Mouse (Mus musculus) gastrocnemius, postnatal 25 days (tissue): ENCODE results near the gene Galnt6. TPM values are rescaled to one million over a fixed set of nuclear protein-coding genes. Genes with fewer than 3 reads are reported as not detected.

Experiments used
- DNase-seq: peaks from one replicate; pipeline ENCODE4 v3.0.0; 2022
- total RNA-seq, 2 experiments: library from RNA; stranded (reverse); gene quantifications; 1 replicate in 1 of 2; 2 replicates in 1 of 2; pipeline ENCODE4 v1.2.3; 2021

Gene Galnt6
- total RNA-seq, 2 experiments from 2014 or later = 0.08 to 0.13 TPM

DNA sequence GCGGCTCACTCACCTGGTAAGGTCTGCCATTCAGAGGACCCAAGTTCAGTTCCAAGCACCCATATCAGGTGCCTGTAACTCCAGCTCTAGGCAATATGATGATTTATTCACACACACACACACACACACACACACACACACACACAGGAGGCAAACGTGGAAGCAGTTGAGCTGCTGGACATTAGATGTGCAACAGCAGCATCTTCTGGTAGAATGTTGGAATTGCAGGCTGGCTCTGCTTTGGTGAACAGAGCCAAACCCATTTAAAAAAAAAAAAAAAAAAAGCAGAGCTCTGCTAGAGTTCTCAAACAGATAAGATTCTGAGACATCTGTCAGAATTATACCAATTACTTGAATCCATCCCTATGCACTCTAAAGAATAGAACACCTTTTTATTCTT lies 46.1 kb downstream of the Galnt6 start:
- peak; percentile 47 for DNase-seq

DNA sequence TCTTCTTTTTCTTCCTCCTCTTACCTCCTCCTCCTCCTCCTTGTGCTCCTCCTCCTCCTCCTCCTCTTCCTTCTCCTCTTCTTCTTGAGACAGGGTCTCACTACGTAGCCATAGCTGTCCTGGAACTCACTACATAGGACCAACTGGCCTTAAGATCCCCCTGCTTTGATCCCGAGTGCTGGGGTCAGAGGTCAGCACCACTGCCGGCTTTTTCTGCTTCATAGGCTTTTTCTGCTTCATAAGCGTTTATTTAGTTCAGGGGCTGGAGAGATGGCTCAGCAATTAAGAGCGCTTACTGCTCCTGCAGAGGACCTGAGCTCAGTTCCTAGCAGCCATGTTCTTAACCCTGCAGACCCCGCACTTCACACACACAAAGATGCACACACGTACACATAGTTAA lies 47.4 kb downstream of the Galnt6 start:
- no peak for DNase-seq

DNA sequence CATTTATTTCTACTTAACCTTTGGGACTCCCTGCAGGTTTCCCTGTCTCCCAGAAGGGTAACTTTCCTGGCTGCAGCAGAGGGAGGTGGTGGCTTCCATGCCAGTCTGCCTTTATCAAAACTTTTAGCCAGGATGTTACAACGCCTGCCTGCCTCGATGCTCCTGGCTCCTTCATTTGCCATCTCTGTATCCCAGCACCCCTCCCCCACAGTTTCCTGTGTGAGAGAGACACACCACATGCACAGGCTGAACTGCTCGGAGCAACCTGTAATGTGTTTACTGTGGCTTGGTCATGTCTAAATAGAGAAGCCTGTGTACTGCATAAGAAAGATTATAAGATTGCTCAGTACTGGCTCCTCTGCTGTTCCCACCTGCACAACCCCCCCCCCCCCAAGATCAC lies 48.8 kb downstream of the Galnt6 start:
- DNase-seq = no peak

DNA sequence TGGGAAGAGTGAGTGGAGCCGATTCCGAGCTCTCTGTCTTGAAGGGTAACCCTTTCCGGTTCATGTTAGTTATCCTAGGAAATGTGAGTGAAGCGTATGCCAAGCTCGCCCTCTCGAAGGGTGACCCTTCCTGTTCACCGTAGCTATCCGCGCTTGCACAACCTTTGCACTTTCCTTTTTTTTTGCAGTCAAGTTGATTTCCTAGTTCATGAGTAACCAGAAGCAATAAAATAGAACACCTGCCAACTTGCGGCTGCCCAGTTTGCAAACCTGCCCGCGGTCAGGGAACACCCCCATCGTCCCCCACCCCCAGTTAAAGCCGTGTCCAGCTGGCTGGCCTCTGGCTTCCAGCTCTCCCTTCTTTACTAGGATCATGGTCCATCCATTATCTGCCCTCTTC lies 50.2 kb downstream of the Galnt6 start:
- no peak for DNase-seq

DNA sequence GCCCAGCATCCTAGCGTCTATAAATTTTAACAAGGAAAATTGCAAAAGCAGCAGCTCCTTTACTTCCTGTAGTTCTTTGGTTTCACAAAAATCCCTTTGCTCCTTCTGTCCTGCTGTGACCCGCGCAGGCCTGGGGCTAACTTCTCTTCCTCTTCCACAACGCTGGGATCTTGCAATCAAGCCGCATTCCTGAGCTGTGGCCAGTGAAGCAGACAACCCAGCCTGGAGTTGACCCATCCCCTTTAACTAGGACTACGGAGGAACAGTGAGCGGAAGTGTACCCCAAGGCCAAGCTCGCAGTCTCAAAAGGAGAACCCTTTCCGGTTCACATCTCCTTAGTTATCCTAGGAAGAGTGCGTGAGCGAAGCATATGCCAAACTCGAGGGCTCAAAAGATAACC lies 50.6 kb downstream of the Galnt6 start:
- DNase-seq = no peak

DNA sequence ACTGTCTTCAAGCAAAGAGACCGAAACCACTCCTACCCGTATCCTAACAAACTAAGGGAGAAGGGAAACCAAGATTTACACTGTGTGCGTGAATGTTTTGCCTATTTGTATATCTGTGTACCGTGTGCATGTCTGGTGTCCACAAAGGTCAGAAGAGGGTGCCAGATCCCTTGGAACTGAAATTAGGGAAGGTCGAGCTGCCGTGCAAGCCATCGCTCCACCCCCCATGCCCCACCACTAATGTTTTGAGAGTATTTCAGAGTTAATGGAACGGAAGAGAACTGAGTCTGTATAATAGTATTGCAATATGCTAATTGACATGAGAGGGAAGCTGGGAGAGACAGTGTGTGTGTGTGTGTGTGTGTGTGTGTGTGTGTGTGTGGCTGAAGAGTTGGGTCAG lies 51.5 kb downstream of the Galnt6 start:
- DNase-seq = no peak

DNA sequence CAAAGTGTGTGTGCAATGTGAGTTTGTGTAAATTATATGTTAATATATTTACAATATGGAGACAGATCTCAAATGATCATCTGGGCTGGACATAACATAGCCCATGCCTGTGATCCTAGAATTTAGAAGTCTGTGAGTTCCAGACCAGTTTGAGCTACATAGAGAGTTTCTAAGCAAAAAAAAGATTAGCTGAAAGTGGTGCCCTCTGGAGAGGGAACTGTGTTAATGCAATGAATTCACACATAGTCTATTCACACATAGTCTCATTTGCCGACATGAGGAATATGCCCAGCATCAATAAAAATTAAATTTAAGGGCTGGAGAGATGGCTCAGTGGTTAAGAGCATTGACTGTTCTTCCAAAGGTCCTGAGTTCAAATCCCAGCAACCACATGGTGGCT lies 52.7 kb downstream of the Galnt6 start:
- DNase-seq = no peak

DNA sequence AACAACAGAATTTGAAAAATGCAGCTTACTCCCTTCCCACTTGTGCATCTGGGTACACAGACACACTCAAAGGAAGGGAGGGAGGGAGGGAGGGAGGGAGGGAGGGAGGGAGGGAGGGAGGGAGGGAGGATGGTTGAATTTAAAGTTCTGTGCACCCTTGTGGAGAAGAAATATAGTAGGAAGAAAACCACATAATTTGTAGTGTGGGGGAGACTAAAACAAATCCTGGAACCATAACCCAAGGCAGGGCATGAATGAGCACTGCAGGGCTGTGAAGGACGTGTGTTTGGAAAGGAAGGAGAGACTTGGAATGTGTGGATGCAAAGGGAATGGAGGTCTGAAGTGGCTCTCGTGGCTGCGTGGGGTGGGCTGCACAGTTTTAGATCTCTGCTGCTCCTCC lies 53.7 kb downstream of the Galnt6 start:
- no peak for DNase-seq

DNA sequence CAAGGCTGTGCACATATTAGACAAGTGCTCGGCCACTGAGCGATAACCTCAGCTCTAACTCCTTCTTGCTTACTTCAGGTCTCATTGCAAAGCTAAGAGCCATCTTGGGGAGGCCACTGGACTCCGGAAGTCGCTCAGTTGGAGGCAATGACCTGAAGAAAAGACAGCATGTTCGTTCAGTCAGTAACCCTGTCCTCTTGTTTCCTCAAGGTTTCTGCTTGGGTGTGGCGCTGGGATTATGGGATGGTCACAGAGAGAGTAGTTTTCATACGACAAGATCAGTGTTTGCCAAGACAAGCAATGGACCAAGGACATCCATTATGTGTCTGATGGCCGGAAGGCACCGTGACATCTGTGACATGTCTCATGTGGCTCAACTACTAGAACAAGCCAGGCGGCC lies 54.6 kb downstream of the Galnt6 start:
- DNase-seq = no peak

DNA sequence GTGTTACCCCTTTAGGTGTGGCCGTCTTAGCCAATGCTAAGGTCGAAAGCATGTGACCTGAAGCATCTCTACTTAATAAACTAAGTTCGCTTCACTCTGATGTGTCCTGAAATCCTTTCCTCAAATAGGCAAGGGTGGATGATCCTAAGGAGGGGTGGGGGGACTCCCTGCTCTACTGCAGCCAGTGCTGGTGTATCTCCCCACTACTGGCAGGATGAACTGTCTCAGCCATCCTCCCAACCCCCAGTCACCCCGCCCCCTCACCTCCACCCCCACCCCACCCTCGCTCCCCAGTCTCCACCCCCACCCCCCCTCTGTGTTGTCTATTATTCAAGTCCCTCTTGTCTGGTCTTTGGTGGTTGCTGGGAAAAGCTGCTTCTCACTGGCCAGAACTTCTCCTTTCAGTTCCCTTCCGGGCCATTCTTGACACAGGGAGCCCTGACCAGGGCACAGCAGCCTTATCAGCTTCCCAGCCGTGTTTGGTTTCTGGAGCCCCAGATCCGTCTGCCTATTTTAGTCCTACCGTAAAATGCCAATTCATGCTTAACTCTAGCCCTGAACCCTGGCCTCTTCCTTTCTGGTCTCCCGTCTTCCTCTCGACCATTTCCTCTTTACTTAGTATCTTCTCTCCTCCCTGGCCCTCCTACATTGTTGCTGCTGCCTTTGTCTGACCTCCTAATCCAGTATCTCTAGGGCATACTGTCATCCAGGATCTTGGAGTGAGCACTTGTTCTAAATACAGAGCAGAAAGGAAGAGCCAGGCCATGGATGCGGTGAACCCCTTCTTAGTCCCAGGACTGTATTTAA lies 55.4 kb downstream of the Galnt6 start:
- DNase-seq = no peak

DNA sequence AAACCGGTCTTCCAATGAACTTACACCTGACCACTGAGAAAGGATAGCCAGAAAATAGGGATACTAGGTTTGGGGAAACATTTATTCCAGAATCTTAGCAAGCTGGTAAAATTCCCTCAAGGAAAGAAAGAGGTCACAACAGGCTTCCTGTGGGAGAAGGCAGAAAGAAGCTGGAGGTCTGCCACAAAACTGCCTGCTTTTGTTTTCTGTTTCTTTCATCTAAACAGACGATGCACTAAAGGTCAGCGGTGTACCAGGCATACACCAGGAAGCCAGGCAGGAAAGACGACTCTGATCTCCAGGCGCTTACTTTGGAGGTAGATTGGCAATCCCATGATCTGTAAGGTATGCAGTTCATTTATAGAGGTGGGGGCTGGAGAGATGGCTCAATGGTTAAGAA lies 58.3 kb downstream of the Galnt6 start:
- no peak for DNase-seq

DNA sequence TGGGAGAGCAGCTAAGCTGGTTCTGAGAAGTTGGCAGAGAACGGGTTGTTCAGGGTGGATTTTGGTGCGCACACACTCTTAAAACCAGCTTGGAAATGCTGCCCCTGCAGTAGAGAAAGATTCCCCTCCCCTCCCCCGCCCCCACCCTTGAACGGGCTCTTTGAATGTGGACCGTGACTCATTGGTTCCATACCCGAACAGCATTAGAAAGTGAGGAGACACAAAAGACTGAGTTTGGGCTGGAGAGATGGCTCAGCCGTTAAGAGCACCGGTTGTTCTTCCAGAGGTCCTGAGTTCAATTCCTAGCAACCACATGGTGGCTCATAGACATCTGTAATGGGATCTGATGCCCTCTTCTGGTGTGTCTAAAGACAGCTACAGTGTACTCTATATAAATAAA lies 59.2 kb downstream of the Galnt6 start:
- no peak for DNase-seq

DNA sequence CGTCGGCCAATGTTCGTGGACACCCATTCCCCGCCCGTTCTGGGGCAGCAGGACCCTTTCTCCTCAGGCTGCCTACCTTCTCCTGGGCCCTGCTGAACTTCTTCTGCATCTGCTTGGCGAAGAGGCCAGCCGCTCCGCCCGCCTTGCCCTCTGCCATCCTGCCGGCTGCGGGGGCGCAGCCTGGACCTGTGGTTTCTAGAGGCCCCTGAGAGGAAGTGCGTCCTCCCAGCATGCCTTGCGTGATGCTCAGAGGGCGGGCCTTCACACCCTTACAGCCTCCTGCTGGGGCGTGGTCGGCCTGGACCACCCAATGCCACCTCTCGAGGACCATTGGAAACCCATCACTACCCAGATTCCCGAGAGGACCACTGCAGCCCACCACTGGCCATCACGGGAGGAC lies 59.8 kb downstream of the Galnt6 start, which contains the start of gene Bin2:
Gene Bin2, minus strand, starts transcription at position 217 of the 400 bp plus-strand sequence.
- DNase-seq = peak; percentile 22

DNA sequence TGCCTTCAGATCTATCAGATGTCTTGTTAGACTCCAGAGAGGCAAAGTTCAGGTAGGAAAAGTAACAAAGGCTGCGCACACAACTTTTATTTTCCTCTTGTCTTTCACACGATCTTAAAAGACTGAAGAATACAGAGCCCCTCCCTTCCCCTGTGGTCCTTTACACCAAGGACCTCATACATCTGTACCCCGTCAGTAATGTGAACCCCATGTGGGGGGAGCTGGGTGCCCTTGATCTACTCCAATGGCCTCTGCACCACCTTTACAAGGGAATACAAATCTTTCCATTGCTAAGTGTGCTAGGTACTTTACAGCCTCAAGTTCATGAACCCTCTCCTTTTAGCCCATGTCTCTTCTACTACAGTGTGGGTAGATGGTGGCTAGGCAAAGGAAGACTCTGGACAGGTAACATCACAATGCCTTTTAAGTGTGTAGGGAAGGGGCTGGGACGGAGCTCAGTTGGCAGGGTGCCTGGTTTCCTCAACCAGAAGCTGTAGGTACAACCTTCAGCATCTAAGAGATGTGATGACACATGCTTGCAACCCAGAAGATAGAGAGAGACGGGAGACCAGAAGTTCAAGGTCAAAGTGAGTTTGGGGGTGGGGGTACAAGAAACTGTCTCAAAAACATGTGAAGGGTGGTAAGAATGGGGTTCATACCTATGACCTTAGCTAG lies 61.2 kb downstream of the Galnt6 start:
- no peak for DNase-seq

DNA sequence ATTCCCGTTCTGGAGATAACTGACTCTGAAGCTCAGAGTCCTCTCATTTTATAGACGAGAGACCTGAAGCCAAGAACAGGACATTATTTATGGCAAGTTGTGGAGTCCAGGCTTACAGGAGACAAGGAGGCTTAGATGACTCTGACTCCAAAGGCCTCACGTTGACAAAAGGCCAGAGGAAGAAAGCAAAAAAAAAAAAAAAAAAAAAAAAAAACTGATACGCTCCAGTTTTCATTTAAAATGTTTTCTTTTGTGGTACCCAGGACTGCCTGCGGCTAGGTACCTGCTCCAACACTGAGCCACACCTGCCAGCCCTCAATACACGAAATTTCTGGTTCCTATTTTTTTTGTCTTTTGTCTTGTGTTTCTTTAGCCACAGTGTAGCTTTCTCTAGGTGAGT lies 61.8 kb downstream of the Galnt6 start:
- no peak for DNase-seq

DNA sequence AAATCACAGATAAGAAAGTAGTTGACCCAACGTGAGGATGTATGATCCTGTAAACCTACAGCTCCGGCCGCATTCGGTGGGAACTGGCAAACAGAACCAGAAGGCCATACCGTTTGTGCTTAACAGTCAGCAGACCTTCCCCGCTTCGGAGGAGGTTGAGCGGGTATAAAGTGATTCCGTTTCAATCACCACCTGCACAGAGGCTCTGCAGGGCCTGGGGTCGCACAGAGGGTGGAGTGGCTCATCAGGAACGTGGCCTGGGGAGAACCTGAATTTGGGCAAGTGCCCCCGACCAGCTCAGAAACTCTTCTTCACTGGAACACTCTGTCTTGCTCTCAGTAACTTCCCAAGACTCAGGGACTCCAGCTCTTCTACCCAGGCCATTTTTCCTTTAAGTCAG lies 62.3 kb downstream of the Galnt6 start:
- no peak for DNase-seq

DNA sequence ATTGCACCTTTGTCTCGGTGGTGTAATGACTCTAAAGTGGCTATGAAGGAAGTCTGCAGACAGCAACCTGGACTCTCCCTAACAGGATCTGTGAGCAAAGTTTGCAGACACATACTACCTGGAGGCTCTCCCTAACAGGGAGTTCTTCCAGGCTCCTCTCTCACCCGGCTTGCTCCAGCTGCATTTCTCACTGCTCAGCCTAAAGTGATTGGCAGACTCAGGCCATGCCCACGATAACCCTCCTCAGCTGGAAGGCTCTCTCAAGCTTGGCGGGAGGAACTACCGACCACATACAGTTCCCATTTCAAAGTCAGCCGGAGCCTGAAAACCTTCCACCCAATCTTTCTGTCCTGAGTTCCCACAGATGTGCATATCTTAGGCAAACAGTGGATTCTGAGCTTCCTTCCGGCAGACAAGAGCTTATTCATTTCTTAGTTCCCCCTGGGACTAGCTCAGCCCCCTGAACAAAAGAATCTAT lies 62.9 kb downstream of the Galnt6 start:
- DNase-seq = no peak

DNA sequence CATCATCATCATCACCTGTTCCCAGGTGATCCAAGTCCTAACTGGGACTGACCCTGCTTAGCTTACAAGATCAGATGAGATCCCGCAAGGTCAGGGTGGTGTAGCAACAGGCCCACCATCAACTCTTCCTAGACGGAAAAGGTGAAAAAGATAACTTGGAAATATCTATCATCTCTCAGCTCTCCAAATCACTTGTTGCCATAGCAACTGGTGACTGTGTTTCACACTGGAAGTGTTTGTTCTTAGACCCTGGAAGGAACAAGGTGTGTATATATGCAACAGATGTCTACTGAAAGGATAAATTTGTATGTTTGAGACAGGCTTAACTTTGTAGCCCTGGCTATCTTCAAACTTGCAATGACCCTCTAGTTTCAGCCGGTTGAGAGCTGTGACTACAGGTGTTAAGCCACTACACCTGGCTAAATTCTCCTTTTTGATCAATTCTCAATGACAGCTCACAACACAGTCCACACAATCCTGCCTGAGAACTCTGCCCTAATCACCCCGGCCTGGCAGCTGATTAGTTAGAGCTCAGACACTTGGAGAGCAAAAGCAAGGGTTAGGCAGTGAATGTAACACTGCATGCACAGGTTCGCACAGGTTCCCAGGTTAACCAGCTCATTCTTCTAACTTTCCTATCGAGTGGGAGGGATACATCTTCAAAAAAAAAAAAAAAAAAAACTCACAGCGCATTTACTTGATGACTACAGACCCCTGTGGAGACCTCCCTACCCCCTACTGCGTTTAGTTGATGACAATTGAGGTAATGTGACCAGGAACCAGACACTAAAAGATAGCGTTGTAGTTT lies 63.6 kb downstream of the Galnt6 start:
- no peak for DNase-seq

DNA sequence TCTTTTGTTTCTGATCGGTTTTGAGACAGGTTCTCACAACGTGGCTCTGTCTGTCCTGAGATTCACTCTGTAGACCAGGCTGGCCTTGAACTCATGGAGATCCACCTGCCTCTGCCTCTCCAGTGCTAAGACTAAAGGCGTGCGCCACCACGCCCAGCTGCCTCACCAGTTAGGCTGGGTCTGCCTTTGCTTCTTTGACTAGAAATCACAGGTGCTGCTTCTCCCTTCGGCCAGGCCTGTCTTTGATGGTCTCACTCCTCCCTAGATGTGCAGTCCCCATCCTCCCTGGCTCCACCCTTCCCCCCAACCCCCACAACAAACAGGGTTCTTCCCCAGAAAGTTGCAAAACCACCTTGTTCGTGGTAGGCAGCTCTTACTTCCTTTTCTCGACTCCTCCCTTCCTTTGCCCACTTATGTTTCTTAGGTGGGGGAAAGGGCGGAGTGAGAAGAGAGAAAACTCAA lies 64.3 kb downstream of the Galnt6 start:
- no peak for DNase-seq

DNA sequence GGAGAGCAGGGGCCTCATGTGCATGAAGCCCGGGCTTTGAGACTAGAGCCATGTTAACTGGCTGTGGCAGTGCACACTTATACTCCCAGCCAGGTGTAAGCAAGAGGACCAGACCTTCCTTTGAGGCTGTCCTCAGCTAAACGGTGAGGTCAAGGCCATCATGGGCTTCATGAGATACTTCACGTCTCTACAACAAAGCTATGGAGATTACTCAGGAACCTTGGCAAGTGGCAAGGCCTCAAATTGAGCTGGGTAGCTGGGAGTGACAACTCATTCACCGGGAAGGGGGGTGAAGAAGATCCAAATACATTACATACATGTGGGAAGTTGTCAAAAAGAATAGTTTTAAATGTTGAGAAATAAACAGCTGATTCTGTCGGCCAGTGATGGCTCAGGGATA lies 68.4 kb downstream of the Galnt6 start:
- no peak for DNase-seq

DNA sequence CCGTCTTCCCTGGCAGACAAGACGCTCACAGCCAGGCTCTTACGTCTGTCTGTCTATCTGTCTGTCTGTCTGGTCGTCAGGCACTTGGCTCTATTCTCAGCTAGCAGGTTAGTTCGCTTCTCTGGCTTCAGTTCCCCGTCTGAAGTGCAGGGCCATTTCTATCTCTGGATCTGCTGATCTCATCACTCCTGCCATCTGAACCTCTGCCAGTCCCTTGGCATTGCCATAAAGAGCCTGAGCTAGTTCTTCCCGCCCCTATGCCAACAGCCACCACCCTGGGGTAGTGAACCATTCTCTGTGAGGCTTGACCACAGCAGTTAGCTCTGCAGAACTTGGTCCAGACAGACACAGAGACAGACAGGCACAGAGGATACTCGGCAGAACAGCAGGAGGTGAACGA lies 68.9 kb downstream of the Galnt6 start:
- peak; percentile 76 for DNase-seq

DNA sequence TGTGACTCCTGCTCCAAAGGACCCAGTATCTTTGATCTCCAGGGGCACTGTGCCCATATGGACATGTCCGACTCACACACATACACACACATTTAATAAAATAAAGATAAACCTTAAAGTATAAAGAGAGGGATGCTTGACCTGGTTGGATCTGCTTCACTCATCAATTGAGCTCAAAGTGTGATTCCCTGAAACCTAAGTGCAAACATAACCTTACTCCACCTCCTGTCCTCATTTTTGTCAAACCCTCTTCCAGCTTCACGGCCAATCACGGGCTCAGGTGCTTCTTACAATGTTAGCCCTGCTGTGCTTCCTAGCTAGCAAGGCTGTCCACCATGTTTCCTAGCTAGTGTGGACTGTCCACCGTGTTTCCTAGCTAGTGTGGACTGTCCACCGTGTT lies 74.0 kb downstream of the Galnt6 start:
- no peak for DNase-seq

DNA sequence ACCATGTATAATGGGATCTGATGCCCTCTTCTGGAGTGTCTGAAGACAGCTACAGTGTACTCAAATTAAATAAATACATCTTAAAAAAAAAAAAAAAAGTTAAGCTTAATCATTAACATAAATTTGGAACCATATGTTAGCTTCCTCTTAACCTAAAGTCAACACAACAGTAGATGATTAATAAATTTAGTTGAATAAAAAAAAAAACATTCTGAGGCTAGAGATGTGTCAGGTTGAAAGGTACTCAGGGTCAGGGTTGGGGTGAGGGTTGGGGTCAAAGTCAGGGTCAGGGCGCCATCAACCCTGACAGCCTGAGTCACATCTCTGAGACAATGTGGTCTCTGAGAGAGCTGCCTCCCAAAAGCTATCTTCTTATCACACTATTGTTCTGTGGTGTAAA lies 74.9 kb downstream of the Galnt6 start:
- DNase-seq = no peak
